In the genomic region with DNA sequence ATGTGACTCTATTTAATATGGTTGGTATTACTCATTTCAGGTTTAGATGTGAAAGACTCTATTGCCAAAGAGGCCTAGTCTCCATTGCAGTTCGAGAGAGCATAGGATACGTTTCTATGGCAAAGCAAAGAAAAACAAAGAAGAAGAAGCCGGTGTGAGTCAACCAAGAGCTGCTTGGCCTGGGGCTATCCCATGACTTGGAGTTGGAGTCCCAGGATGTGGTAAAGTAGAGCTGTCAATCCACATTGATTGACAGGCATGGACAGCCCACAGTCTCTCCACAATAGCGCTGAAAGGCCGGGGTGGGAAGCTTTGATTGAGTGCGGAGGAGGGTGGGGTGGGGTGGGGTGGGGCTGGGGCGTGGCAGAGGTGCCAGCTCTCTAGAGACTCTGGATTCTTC, we compare ENCODE assay signal across 24 mouse cellular contexts.
"Had no signal": no experiment of that assay in that cellular context is flagged by ENCODE, and none has a peak within 500 bp of the region (broad histone marks: within the 10 kb centered on the region; RNA-seq: fewer than 3 reads in every experiment).

No protein-coding gene starts in this region.

- ATAC-seq: midbrain, embryonic 13.5 days; midbrain, embryonic 16.5 days had no signal

- H3K4me1 ChIP-seq: kidney, embryonic 15.5 days; lung, embryonic 15.5 days; megakaryocyte, embryonic 14.5 days; stomach, embryonic 15.5 days had no signal

- H3K27ac ChIP-seq: kidney, embryonic 15.5 days; limb, embryonic 12.5 days; limb, embryonic 15.5 days; liver, embryonic 14.5 days; lung, embryonic 15.5 days; midbrain, embryonic 10.5 days; midbrain, embryonic 13.5 days; neural tube, embryonic 13.5 days; stomach, embryonic 15.5 days had no signal

- H3K9ac ChIP-seq: kidney, embryonic 15.5 days; limb, embryonic 12.5 days; limb, embryonic 15.5 days; liver, embryonic 14.5 days; lung, embryonic 15.5 days; midbrain, embryonic 13.5 days; neural tube, embryonic 13.5 days; stomach, embryonic 15.5 days had no signal

- H3K36me3 ChIP-seq: kidney, embryonic 15.5 days; limb, embryonic 12.5 days; limb, embryonic 15.5 days; lung, embryonic 15.5 days; midbrain, embryonic 10.5 days; midbrain, embryonic 13.5 days; neural tube, embryonic 13.5 days; stomach, embryonic 15.5 days had no signal

- H3K4me2 ChIP-seq: kidney, embryonic 15.5 days; limb, embryonic 12.5 days; limb, embryonic 15.5 days; liver, embryonic 11.5 days; lung, embryonic 15.5 days; midbrain, embryonic 13.5 days; neural tube, embryonic 13.5 days; stomach, embryonic 15.5 days had no signal

- H3K9me3 ChIP-seq: kidney, embryonic 15.5 days; limb, embryonic 12.5 days; limb, embryonic 15.5 days; lung, embryonic 15.5 days; midbrain, embryonic 10.5 days; midbrain, embryonic 13.5 days; neural tube, embryonic 13.5 days; stomach, embryonic 15.5 days had no signal

- DNase-seq: kidney, postnatal 10 days; kidney, postnatal 36 days; left cerebral cortex, postnatal 4 days; lung, adult 18-20 months; lung, postnatal 10 days; lung, postnatal 36 days; retina, postnatal 1 day; right cerebral cortex, postnatal 25 days; spleen, adult 18-20 months; thymus, adult 2 months; thymus, postnatal 14 days had no signal

- H3K4me3 ChIP-seq: kidney, embryonic 15.5 days; limb, embryonic 12.5 days; limb, embryonic 15.5 days; lung, embryonic 15.5 days; midbrain, embryonic 10.5 days; midbrain, embryonic 13.5 days; myocyte; neural tube, embryonic 13.5 days; stomach, embryonic 15.5 days had no signal

- H3K27me3 ChIP-seq: limb, embryonic 12.5 days; limb, embryonic 15.5 days; lung, embryonic 15.5 days; megakaryocyte, embryonic 14.5 days; midbrain, embryonic 13.5 days; neural tube, embryonic 13.5 days; stomach, embryonic 15.5 days had no signal
